Mouse (Mus musculus): ENCODE data around the gene Treh. TPM values are rescaled to one million over a fixed set of nuclear protein-coding genes. Genes with fewer than 3 reads are reported as not detected.

The Treh gene
- total and polyA plus RNA-seq, 2 experiments from 2014 or later: not detected

DNA sequence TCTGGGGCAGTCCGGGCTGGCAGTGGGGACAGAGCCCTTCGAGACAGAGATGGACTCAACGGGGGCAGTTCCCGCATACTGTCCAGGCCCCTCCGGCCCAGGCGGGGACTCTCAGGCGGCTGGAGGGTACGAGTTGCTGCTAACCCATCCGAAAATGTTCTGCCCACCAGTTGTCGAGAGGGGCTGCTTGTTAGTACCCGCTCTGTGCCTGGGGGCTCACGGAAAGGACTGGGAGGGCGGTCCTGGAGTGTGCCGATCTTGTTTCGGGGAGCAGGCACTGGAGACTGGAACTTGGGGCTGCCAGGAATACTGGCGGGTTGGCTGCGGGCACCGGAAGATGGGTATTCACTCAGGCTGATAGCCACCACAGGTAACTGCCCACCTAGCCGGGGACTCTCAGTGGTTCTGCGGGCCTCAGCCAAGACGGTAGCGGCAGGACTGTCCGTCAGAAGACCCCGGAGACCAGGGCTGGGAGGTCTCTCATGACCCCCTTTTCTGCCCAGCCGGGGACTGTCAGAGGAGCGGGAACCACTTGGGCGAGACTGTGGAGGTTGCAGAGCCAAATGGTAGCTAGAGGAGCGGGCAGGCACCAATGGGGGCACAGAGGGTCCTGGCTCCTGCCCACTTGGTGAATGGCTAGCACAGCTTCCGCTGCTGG lies 42.8 kb downstream of the Treh start:
- 94% methylated on average over 29 of the region's 29 CpGs for WGBS
- H3K9ac ChIP-seq: no peak overlapping the region
- H3K4me1 ChIP-seq (ENCODE audit: insufficient read depth): peaks cover 13% of the 10 kb centered on the region
- H3K4me3 ChIP-seq (ENCODE audit: low read depth, low read length): no peak overlapping the region
- DNase-seq (no peak), ATAC-seq (no peak)
- peaks cover 71% of the 10 kb centered on the region for H3K36me3 ChIP-seq (ENCODE audit: insufficient read depth)
- H3K9me3 ChIP-seq (ENCODE audit: low read length): no peaks in the 10 kb centered on the region
- H3K4me2 ChIP-seq (ENCODE audit: low read depth): no peak overlapping the region
- H3K27me3 ChIP-seq (ENCODE audit: insufficient read depth, low read length): no peaks in the 10 kb centered on the region
- no peak overlapping the region for H3K27ac ChIP-seq (ENCODE audit: low read depth, low read length)
- TF ChIP-seq CTCF (IDR thresholded peaks at IDR 0.05; ENCODE audit: low read depth): no peak

DNA sequence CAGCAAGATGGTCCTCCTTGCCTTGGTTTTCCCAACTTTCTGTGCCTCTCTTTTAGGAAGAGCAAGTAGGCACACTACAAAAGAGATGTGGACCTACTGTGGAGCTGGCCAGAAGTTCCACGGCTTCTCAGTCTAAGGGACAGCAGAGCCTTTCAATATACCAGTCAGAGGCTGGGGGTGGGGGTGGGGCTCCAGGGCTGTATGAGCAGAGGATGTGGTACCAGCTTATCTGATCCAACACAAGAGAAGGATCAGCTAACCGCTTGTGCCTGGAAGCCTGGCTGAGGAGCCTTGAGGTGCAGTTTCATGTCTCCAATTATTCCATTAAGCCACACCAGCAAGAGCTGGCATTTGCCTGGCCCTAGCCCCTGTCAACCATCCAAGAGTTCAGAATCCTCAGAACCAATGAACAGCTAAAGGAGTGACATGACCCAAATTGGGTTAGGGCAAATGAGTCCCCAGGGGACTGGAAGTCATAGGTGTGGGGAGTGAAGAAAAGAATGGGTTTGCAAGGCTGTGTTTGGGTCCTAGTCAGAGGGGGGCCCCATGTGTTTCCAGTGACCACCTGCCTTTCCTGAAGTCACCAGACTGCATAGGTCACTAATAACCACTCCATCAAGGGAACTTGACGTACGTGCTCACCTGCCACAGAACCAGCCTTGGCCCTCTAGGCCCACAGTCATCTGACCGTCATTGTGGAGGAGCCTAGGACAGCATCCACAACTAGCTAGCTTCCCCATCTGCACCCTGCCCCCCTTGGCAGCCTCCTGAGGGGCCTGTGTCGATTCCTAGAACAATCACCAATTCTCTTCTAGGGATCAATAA lies 44.2 kb downstream of the Treh start:
- no peak for TF ChIP-seq CTCF (IDR thresholded peaks at IDR 0.05; ENCODE audit: low read depth)
- no peak overlapping the region for H3K27ac ChIP-seq (ENCODE audit: low read depth, low read length)
- H3K9ac ChIP-seq: no peak overlapping the region
- no peak for ATAC-seq
- no peak overlapping the region for H3K4me2 ChIP-seq (ENCODE audit: low read depth)
- 86% methylated on average over 6 of the region's 6 CpGs for WGBS
- no peaks in the 10 kb centered on the region for H3K9me3 ChIP-seq (ENCODE audit: low read length)
- H3K27me3 ChIP-seq (ENCODE audit: insufficient read depth, low read length): no peaks in the 10 kb centered on the region
- DNase-seq: no peak
- H3K4me1 ChIP-seq (ENCODE audit: insufficient read depth): peaks cover 13% of the 10 kb centered on the region
- no peak overlapping the region for H3K4me3 ChIP-seq (ENCODE audit: low read depth, low read length)
- H3K36me3 ChIP-seq (ENCODE audit: insufficient read depth): peaks cover 57% of the 10 kb centered on the region

DNA sequence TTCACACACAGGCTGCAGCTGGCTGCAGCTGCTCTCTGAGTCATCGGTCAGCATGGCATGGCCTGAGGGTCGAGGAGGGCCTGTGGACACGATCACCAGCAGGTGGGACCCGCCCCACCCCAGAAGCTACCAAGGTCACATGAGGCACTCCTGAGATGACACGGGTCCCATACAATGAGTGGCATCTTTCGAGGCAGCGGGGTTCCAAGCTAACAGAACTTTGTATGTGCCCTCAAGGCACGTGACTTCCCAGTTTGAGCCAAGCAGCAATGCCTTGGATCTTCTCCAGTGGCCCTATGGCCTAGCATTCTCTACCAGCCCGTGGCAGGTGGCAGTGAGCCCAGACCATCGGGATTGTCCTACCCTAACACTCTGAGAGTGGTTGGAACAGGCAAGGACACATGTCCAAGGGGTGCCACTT lies 44.8 kb downstream of the Treh start:
- ATAC-seq: no peak
- no peak overlapping the region for H3K4me2 ChIP-seq (ENCODE audit: low read depth)
- H3K27ac ChIP-seq (ENCODE audit: low read depth, low read length): no peak overlapping the region
- H3K4me3 ChIP-seq (ENCODE audit: low read depth, low read length): no peak overlapping the region
- DNase-seq: peak; percentile 35
- H3K36me3 ChIP-seq (ENCODE audit: insufficient read depth): peaks cover 51% of the 10 kb centered on the region
- H3K9ac ChIP-seq: no peak overlapping the region
- no peaks in the 10 kb centered on the region for H3K27me3 ChIP-seq (ENCODE audit: insufficient read depth, low read length)
- TF ChIP-seq CTCF (IDR thresholded peaks at IDR 0.05; ENCODE audit: low read depth): no peak
- no peaks in the 10 kb centered on the region for H3K9me3 ChIP-seq (ENCODE audit: low read length)
- H3K4me1 ChIP-seq (ENCODE audit: insufficient read depth): peaks cover 13% of the 10 kb centered on the region
- WGBS: 70% methylated on average over 10 of the region's 10 CpGs

DNA sequence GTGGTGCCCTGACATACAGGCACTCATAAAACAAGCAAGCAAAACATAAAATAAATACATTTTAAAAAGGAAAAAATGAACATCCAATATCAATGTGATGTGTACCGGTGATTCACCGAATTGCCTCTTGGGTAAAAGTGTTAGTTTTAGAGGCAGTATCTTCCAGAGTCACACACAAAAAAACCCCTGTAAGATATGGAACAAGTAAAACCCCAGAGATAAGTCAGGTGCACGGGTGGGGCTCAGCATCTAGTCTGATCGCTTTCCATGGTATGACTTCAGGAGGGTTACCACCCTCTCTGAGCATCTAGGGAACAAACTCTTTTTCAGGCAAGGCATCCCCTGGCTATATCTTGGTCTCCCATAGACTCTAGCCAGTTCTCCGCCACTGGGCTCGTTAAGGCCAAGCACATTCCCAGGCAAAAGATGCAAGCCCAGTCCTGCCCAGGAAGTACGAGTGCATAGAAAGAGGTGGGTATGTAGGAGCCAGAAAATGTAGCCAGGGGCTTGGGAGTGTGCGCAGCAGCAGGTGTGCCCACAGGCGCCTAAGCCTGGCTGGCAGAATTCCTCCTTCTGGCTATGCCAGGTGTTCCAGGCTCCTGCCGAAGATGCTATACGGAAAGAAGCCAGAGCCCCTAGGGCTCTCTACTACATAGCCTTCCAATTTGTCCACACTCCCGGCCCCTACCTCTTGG lies 46.1 kb downstream of the Treh start:
- H3K27ac ChIP-seq (ENCODE audit: low read depth, low read length): no peak overlapping the region
- H3K9me3 ChIP-seq (ENCODE audit: low read length): no peaks in the 10 kb centered on the region
- DNase-seq (peak; percentile 39), ATAC-seq (no peak)
- 0 out of 2 replicates have a peak overlapping the region, but pooled peaks have one; percentile 79 for H3K4me3 ChIP-seq (ENCODE audit: low read depth, low read length)
- no peak for TF ChIP-seq CTCF (IDR thresholded peaks at IDR 0.05; ENCODE audit: low read depth)
- H3K9ac ChIP-seq: 0 out of 2 replicates have a peak overlapping the region, but pooled peaks have one; percentile 14
- H3K4me1 ChIP-seq (ENCODE audit: insufficient read depth): peaks cover 17% of the 10 kb centered on the region
- 72% methylated on average over 12 of the region's 12 CpGs for WGBS
- H3K27me3 ChIP-seq (ENCODE audit: insufficient read depth, low read length): no peaks in the 10 kb centered on the region
- H3K4me2 ChIP-seq (ENCODE audit: low read depth): peak overlapping the region; percentile 85
- peaks cover 40% of the 10 kb centered on the region for H3K36me3 ChIP-seq (ENCODE audit: insufficient read depth)

DNA sequence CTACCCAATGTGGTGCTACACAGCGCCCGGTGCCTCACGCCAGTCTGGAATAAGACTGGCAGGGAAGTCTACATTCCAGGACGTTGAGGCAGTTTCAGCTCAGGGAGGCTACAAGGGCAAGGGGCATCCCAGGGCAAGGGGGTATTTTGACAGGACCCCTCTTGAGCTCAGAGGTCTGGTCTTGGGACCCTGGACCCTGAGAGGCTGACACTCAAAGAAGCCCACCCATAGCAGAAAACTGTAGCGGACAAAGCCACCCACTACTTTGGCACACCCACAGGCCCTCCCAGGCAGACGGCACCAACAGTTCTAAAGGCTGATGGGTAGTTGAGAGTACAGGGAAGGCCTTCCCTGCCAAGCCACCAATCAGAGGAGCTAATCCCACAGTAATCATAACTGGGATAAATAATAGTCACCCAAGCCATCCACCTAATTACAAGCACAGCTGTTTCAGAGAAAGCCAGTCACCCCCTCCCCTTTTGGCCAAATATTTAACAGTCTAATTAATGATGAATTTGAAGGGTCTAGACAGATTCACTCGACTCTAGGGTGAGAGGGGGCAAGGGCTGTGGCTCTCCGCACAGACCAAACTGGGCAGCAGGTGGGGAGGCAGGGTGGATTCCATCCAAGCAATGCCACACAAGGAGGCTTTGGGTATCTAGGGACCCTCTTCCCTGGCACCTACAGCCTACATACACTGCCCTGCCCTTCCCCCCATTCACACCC lies 46.8 kb downstream of the Treh start:
- peak overlapping the region; percentile 79 for H3K4me3 ChIP-seq (ENCODE audit: low read depth, low read length)
- peaks cover 17% of the 10 kb centered on the region for H3K4me1 ChIP-seq (ENCODE audit: insufficient read depth)
- no peak for TF ChIP-seq CTCF (IDR thresholded peaks at IDR 0.05; ENCODE audit: low read depth)
- peak overlapping the region; percentile 90 for H3K9ac ChIP-seq
- WGBS: 45% methylated on average over 8 of the region's 8 CpGs
- H3K27me3 ChIP-seq (ENCODE audit: insufficient read depth, low read length): no peaks in the 10 kb centered on the region
- H3K27ac ChIP-seq (ENCODE audit: low read depth, low read length): peak overlapping the region; percentile 85; the same call in 1 of the 2 replicates
- DNase-seq (peak; percentile 44), ATAC-seq (peak; percentile 15)
- peak overlapping the region; percentile 85 for H3K4me2 ChIP-seq (ENCODE audit: low read depth)
- H3K9me3 ChIP-seq (ENCODE audit: low read length): no peaks in the 10 kb centered on the region
- H3K36me3 ChIP-seq (ENCODE audit: insufficient read depth): peaks cover 33% of the 10 kb centered on the region

DNA sequence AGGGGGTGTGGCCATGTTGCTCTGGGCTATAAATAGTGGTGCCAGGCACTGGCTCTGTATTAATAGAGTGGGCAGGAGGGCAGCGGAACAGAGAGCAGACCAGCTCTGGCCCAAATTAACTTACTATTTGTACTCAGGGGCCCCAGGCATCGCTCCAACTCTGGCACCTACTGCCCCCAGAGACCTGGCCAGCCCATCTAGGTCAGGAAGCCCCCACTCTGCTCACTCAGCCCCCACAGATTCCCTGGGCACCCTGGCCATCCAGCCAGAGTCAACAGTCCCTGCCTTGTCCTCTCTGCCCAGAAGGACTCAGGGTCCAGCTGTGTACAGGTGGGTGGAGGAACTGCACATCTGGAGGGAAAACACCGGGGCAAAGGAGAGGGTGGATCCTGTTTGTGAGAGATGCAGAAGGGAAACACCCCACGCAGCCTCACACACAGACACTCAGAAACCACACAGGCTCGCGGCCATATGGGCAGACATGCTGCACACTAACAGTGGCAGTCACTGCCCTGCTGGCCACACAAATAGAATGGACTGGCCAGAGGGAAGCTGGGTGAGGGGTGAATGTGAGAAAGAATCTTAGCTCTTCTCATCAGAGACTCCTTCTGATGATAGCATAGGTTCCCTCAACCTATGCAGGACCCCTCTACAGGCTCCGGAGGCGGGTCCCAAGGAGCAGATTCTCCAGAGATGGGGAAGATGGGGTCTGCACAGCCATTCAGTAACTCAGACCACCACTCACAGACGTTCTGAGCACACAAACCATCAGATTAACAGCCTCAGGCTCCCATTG lies 47.5 kb downstream of the Treh start:
- Histone ChIP-seq H3K9ac (peak overlapping the region; percentile 90), H3K9me3 (ENCODE audit: low read length) (no peaks in the 10 kb centered on the region), H3K4me2 (ENCODE audit: low read depth) (peak overlapping the region; percentile 85), H3K27ac (ENCODE audit: low read depth, low read length) (peak overlapping the region; percentile 85), H3K4me3 (ENCODE audit: low read depth, low read length) (peak overlapping the region; percentile 79), H3K4me1 (ENCODE audit: insufficient read depth) (peaks cover 17% of the 10 kb centered on the region), H3K27me3 (ENCODE audit: insufficient read depth, low read length) (no peaks in the 10 kb centered on the region), H3K36me3 (ENCODE audit: insufficient read depth) (peaks cover 26% of the 10 kb centered on the region)
- no peak for TF ChIP-seq CTCF (IDR thresholded peaks at IDR 0.05; ENCODE audit: low read depth)
- peak; percentile 67 for DNase-seq
- peak; percentile 42 for ATAC-seq
- 9% methylated on average over 9 of the region's 9 CpGs for WGBS
